Mouse (Mus musculus) splenic B cell, adult 2 months (primary cell): ENCODE data around the gene Midn.
A peak's percentile ranks its signal among the peaks of the same experiment; 100 is the strongest.
"Not testable (repeated sequence)": the region's sequence is repeated elsewhere in the genome, so short reads cannot be mapped to it uniquely, and the experiment has no call there.

ENCODE experiments used
- DNase-seq: peaks from one replicate; pipeline ENCODE4 v3.0.0-alpha.2; 2011; ENCODE audit warnings: low read depth, low spot score
- H3K27me3 ChIP-seq: 2 replicates; pipeline ENCODE4 v1.6.1; 2012; ENCODE audit warnings: mild to moderate bottlenecking, low read length, moderate library complexity, mixed read lengths; ENCODE audit not compliant: control insufficient read depth, poor library complexity, insufficient read depth, severe bottlenecking
- H3K36me3 ChIP-seq: 2 replicates; pipeline ENCODE4 v1.6.1; 2012; ENCODE audit warnings: mild to moderate bottlenecking, low read length, moderate library complexity, mixed read lengths; ENCODE audit not compliant: control insufficient read depth, poor library complexity, insufficient read depth, severe bottlenecking

Midn gene

GRCm38 (mm10) chr10:80164161-80164997, 16.3 kb downstream of the Midn start:
- no peak for DNase-seq
- Histone ChIP-seq H3K27me3 (no peaks in the 10 kb centered on the region), H3K36me3 (no peaks in the 10 kb centered on the region)

GRCm38 (mm10) chr10:80164998-80165344, 16.9 kb downstream of the Midn start:
- H3K36me3 ChIP-seq: no peaks in the 10 kb centered on the region
- DNase-seq: peak; percentile 97
- no peaks in the 10 kb centered on the region for H3K27me3 ChIP-seq

- H3K27me3 ChIP-seq: no peaks in the 10 kb centered on the region
- DNase-seq: no peak
Measured at GRCm38 (mm10) chr10:80165392-80166128, 17.5 kb downstream of the Midn start, which contains the start of gene Cirbp. Cirbp (plus strand) TSS chr10:80165985.

GRCm38 (mm10) chr10:80166136-80166535, 18.1 kb downstream of the Midn start:
- DNase-seq, H3K27me3 ChIP-seq, H3K36me3 ChIP-seq: not testable (repeated sequence)

More at GRCm38 (mm10) chr10:80165392-80166128, 17.5 kb downstream of the Midn start, which contains the start of gene Cirbp:
- peaks cover 4% of the 10 kb centered on the region; the same call in 1 of the 2 replicates for H3K36me3 ChIP-seq

- no peaks in the 10 kb centered on the region for H3K27me3 ChIP-seq
Measured at GRCm38 (mm10) chr10:80167460-80168037, 19.5 kb downstream of the Midn start.

GRCm38 (mm10) chr10:80168038-80168661, 20.1 kb downstream of the Midn start:
- Histone ChIP-seq H3K36me3 (peaks cover 11% of the 10 kb centered on the region), H3K27me3 (no peaks in the 10 kb centered on the region)
- DNase-seq: peak; percentile 91

More at GRCm38 (mm10) chr10:80167460-80168037, 19.5 kb downstream of the Midn start:
- DNase-seq: peak; percentile 99
- H3K36me3 ChIP-seq: peaks cover 11% of the 10 kb centered on the region

DNA sequence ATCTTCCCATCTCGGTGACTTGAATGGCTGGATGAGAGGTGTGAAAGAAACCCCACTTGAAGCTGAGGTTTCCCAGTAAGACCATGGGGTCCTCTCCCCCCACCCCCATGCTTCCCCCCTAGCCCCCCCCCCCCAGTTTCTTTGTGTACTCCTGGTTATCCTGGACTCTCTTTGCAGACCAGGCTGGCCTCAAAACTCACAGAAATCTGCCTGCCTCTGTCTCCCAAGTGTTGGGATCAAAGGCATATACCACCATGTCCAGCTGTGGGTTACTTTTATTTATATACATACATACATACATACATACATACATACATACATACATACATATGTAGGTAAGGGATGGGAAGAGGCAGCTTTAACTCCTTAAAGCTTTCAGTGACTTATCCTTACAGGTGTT, 21.0 kb downstream of the Midn start:
- H3K27me3 ChIP-seq: no peaks in the 10 kb centered on the region
- no peak for DNase-seq
- H3K36me3 ChIP-seq: peaks cover 11% of the 10 kb centered on the region

DNA sequence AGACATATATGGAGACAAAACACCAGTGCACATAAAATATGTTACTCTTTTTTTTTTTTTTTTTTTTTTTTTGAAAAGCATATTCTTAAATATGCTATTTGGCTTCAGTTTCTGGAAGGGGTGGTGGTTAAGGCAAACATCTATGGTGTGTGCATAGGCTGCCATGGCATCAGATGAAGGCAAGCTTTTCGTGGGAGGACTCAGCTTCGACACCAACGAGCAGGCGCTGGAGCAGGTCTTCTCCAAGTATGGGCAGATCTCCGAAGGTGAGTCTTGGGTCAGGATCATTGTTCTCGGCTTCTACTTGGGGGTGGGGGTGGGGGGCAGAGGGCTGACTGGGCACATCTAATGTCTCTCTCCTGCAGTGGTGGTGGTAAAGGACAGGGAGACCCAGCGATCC, 21.6 kb downstream of the Midn start:
- Histone ChIP-seq H3K27me3 (no peaks in the 10 kb centered on the region), H3K36me3 (peaks cover 11% of the 10 kb centered on the region)
- DNase-seq: no peak

GRCm38 (mm10) chr10:80170052-80170451, 22.0 kb downstream of the Midn start:
- DNase-seq: no peak
- H3K36me3 ChIP-seq: peaks cover 11% of the 10 kb centered on the region
- H3K27me3 ChIP-seq: no peaks in the 10 kb centered on the region

DNA sequence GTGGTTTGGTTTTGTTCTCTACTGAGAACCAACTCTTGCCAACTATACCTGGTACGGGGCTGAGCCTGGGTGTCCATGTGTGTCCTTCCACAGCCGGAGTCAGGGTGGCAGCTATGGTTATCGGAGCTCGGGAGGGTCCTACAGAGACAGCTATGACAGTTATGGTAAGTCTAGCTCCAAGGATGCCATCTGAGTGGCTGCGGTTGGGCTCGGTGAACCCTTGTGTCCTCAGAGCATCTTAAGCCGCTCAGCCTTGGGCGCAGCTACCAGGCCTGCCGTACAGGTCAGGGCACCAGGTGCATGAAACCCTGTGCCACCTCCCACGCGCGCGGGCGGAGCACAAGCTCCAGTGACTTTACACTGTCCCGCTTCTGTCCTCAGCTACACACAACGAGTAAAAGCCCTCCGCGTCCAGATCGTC, 22.5 kb downstream of the Midn start:
- DNase-seq: no peak
- Histone ChIP-seq H3K36me3 (peaks cover 11% of the 10 kb centered on the region), H3K27me3 (no peaks in the 10 kb centered on the region)

- no peak for DNase-seq
- peaks cover 11% of the 10 kb centered on the region for H3K36me3 ChIP-seq
Measured at GRCm38 (mm10) chr10:80171252-80171651, 23.2 kb downstream of the Midn start.

DNA sequence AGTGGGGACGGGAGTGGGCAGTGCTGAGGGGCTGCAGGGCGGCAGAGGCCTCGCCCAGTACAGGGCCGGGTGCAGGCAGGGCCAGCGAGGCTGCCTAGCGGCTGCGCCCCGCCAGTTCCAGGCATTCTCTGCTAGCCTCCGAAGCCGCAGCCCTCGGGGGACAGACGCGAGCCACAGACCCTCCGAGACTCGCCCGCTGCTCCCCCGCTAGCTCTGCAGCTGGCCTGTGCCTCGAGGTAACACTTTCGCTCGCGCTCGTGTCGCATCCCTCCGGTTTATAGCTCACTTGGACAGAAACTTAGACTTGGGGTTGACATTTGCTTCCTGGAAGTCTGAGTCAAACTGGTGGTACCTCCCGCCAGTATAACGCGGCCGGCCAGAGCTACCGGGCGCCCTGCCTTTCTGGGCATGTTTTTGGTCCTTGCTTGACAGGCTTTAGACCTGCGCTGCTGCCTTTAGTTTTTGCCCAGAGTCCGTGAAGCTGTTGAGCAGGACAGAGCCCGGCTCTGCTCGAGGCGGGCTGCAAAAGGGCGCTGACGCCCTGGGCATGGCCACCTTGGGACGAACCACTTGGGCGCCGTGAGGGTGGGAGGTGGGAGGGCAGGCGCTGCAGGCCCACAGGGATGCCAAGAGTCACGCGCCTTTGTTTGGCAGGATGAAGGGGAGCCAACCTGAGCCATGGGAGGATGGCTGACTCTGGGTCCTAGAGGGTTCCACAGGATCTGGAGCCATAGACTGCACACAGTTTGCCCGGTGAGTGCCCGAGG, 23.9 kb downstream of the Midn start:
- Histone ChIP-seq H3K36me3 (peaks cover 11% of the 10 kb centered on the region), H3K27me3 (no peaks in the 10 kb centered on the region)
- no peak for DNase-seq

More at GRCm38 (mm10) chr10:80171252-80171651, 23.2 kb downstream of the Midn start:
- H3K27me3 ChIP-seq: no peaks in the 10 kb centered on the region

GRCm38 (mm10) chr10:80172527-80173292, 24.6 kb downstream of the Midn start, which contains the start of gene 1600002K03Rik:
1600002K03Rik (plus strand) TSS chr10:80172944.
- no peaks in the 10 kb centered on the region for H3K27me3 ChIP-seq
- peak; percentile 97 for DNase-seq
- peaks cover 11% of the 10 kb centered on the region for H3K36me3 ChIP-seq
